Mouse (Mus musculus): ENCODE measurements around the gene Il1f10. TPM values are rescaled to one million over a fixed set of nuclear protein-coding genes. Genes with fewer than 3 reads are reported as not detected.
A peak's percentile ranks its signal among the peaks of the same experiment; 100 is the strongest.

Il1f10 gene
- not detected for total RNA-seq (2021)
- long read RNA-seq, experiment 1 = 0 reads
- long read RNA-seq, experiment 2 = 0 reads

- DNase-seq (ENCODE audit: low spot score in 2 of 2) = no peak
Measured at GRCm38 (mm10) chr2:24290896-24291295, at the start of gene Il1f10. Gene Il1f10, plus strand, starts transcription at chr2:24291196.

- DNase-seq (ENCODE audit: low spot score in 2 of 2) = no peak
Measured at GRCm38 (mm10) chr2:24267503-24267902, 23.5 kb upstream of the Il1f10 start.

GRCm38 (mm10) chr2:24273619-24274018, 17.4 kb upstream of the Il1f10 start:
- DNase-seq (ENCODE audit: low spot score in 2 of 2) = no peak

- DNase-seq (ENCODE audit: low spot score in 2 of 2) = no peak
Measured at GRCm38 (mm10) chr2:24275146-24275545, 15.8 kb upstream of the Il1f10 start.

GRCm38 (mm10) chr2:24276654-24277053, 14.3 kb upstream of the Il1f10 start, which contains the start of gene Il1f5:
Gene Il1f5, plus strand, starts transcription at chr2:24276954.
- no peak for DNase-seq (ENCODE audit: low spot score in 2 of 2)

- DNase-seq (ENCODE audit: low spot score in 2 of 2) = no peak
Measured at GRCm38 (mm10) chr2:24294616-24295015, 3.6 kb downstream of the Il1f10 start.

GRCm38 (mm10) chr2:24296837-24297236, 5.8 kb downstream of the Il1f10 start:
- DNase-seq (ENCODE audit: low spot score in 2 of 2) = peak; percentile 32 to 50

- DNase-seq (ENCODE audit: low spot score in 2 of 2) = no peak
Measured at GRCm38 (mm10) chr2:24311302-24312001, 20.5 kb downstream of the Il1f10 start.

GRCm38 (mm10) chr2:24316919-24317318, 25.9 kb downstream of the Il1f10 start:
- no peak for DNase-seq (ENCODE audit: low spot score in 2 of 2)

GRCm38 (mm10) chr2:24317919-24318598, 27.1 kb downstream of the Il1f10 start:
- DNase-seq (ENCODE audit: low spot score in 2 of 2) = no peak

- no peak for DNase-seq (ENCODE audit: low spot score in 2 of 2)
Measured at GRCm38 (mm10) chr2:24335333-24335732, 44.3 kb downstream of the Il1f10 start.

- DNase-seq (ENCODE audit: low spot score in 2 of 2) = no peak
Measured at GRCm38 (mm10) chr2:24336545-24336944, 45.5 kb downstream of the Il1f10 start, which contains the start of gene Il1rn. Gene Il1rn, plus strand, starts transcription at chr2:24336853.

- DNase-seq (ENCODE audit: low spot score in 2 of 2) = no peak
Measured at GRCm38 (mm10) chr2:24341395-24341885, 50.4 kb downstream of the Il1f10 start.

Other genes starting within 250 kb of the Il1f10 start
- gene Hnmt, start 241.8 kb upstream of the Il1f10 start, total RNA-seq (2021) = 10 to 100 TPM; 15.5 to 16.4 TPM
- gene Tbpl2, start 194.6 kb upstream of the Il1f10 start, total RNA-seq (2021) = not detected
- not detected for gene Il1f8, start 138.0 kb upstream of the Il1f10 start, total RNA-seq (2021)
- not detected for gene Il1f9, start 104.7 kb upstream of the Il1f10 start, total RNA-seq (2021)
- not detected for gene Il1f6, start 75.8 kb upstream of the Il1f10 start, total RNA-seq (2021)
- not detected for gene Il1f5, start 14.2 kb upstream of the Il1f10 start, total RNA-seq (2021)
- gene Il1rn, start 45.7 kb downstream of the Il1f10 start, total RNA-seq (2021) = under 1 TPM; 0.13 to 0.32 TPM
- gene Psd4, start 76.4 kb downstream of the Il1f10 start, total RNA-seq (2021) = 1 to 10 TPM; 3.4 to 4.2 TPM
- not detected for gene Pax8, start 184.4 kb downstream of the Il1f10 start, total RNA-seq (2021)

Measured in adrenal gland, adult 18-20 months (tissue).